Mouse (Mus musculus) brain, embryonic 14.5 days (tissue): ENCODE results near the gene Cmtm7.

Experiments used
- CTCF ChIP-seq: fragments of 200-500 bp; IDR thresholded peaks from 2 replicates; pipeline ENCODE4 v1.5.1; 2012; ENCODE audit warnings: inconsistent platforms, mild to moderate bottlenecking, moderate library complexity, borderline replicate concordance; ENCODE audit not compliant: insufficient read depth, insufficient read length; ENCODE audit errors: extremely low read depth
- POLR2A ChIP-seq: fragments of 200-500 bp; IDR thresholded peaks from 2 replicates; pipeline ENCODE4 v1.6.1; 2012; ENCODE audit warnings: mild to moderate bottlenecking, inconsistent platforms, borderline replicate concordance; ENCODE audit not compliant: poor library complexity, insufficient read depth, insufficient read length, severe bottlenecking; ENCODE audit errors: extremely low read depth

- TF ChIP-seq CTCF (no peak), POLR2A (no peak)
These were observed 22.9 kb downstream of the Cmtm7 start for GRCm38 (mm10) chr9:114758801-114759200.
